Mouse (Mus musculus) midbrain, embryonic 14.5 days (tissue): Measurements from ENCODE around the gene Gnao1. TPM values are rescaled to one million over a fixed set of nuclear protein-coding genes. Genes with fewer than 3 reads are reported as not detected.

Source experiments
- ATAC-seq: fragments of 200-750 bp; cut with Nextera tagmentation; 2 replicates; pipeline ENCODE4 v1.8.0; 2017; ENCODE audit warnings: moderate number of reproducible peaks, moderate library complexity; ENCODE audit not compliant: low FRiP score, low TSS enrichment
- DNase-seq: peaks from one replicate; pipeline ENCODE4 v3.0.0-alpha.2; 2015
- H3K27ac ChIP-seq: fragments of 300-500 bp; sonication (generic); replicated peaks from 2 replicates; pipeline ENCODE4 v1.5.1; 2014; ENCODE audit warnings: mild to moderate bottlenecking, low read depth, low read length, moderate library complexity
- H3K27me3 ChIP-seq: fragments of 300-500 bp; sonication (generic); 2 replicates; pipeline ENCODE4 v1.6.1; 2014; ENCODE audit warnings: low read length, control low read depth, mixed read lengths; ENCODE audit not compliant: control insufficient read depth, insufficient read depth
- H3K36me3 ChIP-seq: fragments of 300-500 bp; sonication (generic); 2 replicates; pipeline ENCODE4 v1.6.1; 2014; ENCODE audit warnings: low read length, control low read depth; ENCODE audit not compliant: control insufficient read depth, insufficient read depth
- H3K4me1 ChIP-seq: fragments of 300-500 bp; sonication (generic); 2 replicates; pipeline ENCODE4 v1.6.1; 2014; ENCODE audit warnings: mild to moderate bottlenecking, antibody characterized with exemption, low read length, control low read depth; ENCODE audit not compliant: control insufficient read depth, insufficient read depth
- H3K4me2 ChIP-seq: fragments of 300-500 bp; sonication (generic); 2 replicates; pipeline ENCODE4 v1.6.1; 2014; ENCODE audit warnings: mild to moderate bottlenecking, low read length, moderate library complexity
- H3K4me3 ChIP-seq: fragments of 300-500 bp; sonication (generic); replicated peaks from 2 replicates; pipeline ENCODE4 v1.5.1; 2014; ENCODE audit warnings: low read depth, low read length
- H3K9ac ChIP-seq: fragments of 300-500 bp; sonication (generic); replicated peaks from 2 replicates; pipeline ENCODE4 v1.6.1; 2014; ENCODE audit warnings: mild to moderate bottlenecking, low read length, moderate library complexity
- H3K9me3 ChIP-seq: fragments of 300-500 bp; sonication (generic); 2 replicates; pipeline ENCODE4 v1.6.1; 2016; ENCODE audit warnings: low read length, control low read depth, mixed read lengths; ENCODE audit not compliant: control insufficient read depth
- WGBS: fragments of 180-500 bp; shearing (Covaris S2); extraction: QIAGEN DNeasy Blood & Tissue Kit; methylation state at CpG from one replicate; pipeline ENCODE4 v1.1.7; 2014; 5-methylcytosine and 5-hydroxymethylcytosine counted together
- polyA plus RNA-seq: library from polyadenylated mRNA; unstranded; fragments of >200 nt; fragmentation: Nextera tagmentation; extraction: Ambion mirVana; gene quantifications from 2 replicates; pipeline ENCODE4 v1.2.1, GENCODE M21; 2014

The Gnao1 gene
- polyA plus RNA-seq, 1 experiment from 2014 or later: 179 TPM

DNA sequence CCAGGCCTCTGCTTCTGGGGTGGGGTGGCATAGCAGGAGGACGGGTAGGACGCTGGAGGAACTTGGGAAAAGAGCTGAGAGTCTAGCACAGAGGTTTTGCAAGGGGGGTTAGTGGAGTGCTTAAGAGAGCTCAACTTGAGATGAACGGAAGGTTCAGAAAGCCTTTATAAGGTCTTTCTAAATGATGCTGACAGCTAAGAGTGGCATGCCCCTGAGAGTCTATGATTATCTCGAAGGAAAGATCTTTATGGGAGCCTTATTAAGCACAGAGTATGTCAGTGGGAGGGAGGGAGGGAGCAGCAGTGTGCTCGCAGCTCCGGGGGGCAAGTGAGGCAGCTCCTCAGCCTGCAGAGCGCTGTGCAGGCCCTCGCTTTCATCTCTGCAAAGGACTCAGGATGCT, 29.3 kb downstream of the Gnao1 start:
- 20% methylated on average over 8 of the region's 8 CpGs for WGBS
- no peak overlapping the region for H3K4me2 ChIP-seq
- no peaks in the 10 kb centered on the region for H3K9me3 ChIP-seq
- H3K4me1 ChIP-seq: peaks cover 63% of the 10 kb centered on the region
- H3K36me3 ChIP-seq: 0 out of 2 replicates have a peak, but pooled peaks cover 3% of the 10 kb centered on the region
- DNase-seq: no peak
- no peak overlapping the region for H3K27ac ChIP-seq
- H3K9ac ChIP-seq: no peak overlapping the region
- H3K27me3 ChIP-seq: no peaks in the 10 kb centered on the region
- H3K4me3 ChIP-seq: no peak overlapping the region
- ATAC-seq: no peak

DNA sequence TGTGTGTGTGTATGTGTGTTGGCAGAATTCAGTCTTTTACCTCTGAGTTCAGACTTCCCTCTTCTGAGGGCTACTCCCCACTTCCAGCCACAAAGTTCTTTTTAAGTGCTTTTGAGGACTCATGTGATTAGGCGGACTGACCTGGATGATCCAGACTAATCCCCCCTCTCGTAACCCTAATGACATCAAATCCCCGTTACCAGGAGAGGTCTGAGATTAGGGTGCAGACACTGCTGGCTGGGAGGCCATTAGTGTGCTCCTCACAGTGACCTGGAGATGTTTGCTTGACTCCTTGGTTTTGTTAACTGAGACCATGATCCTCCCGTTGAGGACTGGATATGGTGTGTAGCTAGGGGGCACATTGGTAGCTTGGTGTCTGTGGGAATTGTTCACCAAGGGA, 30.7 kb downstream of the Gnao1 start:
- 39% methylated on average over 4 of the region's 4 CpGs for WGBS
- Histone ChIP-seq H3K36me3 (0 out of 2 replicates have a peak, but pooled peaks cover 3% of the 10 kb centered on the region), H3K4me2 (peak overlapping the region; percentile 10; the same call in 1 of the 2 replicates), H3K4me3 (no peak overlapping the region), H3K27ac (0 out of 2 replicates have a peak overlapping the region, but pooled peaks have one; percentile 2), H3K9ac (no peak overlapping the region), H3K4me1 (peaks cover 55% of the 10 kb centered on the region), H3K27me3 (no peaks in the 10 kb centered on the region), H3K9me3 (no peaks in the 10 kb centered on the region)
- DNase-seq: no peak
- no peak for ATAC-seq

DNA sequence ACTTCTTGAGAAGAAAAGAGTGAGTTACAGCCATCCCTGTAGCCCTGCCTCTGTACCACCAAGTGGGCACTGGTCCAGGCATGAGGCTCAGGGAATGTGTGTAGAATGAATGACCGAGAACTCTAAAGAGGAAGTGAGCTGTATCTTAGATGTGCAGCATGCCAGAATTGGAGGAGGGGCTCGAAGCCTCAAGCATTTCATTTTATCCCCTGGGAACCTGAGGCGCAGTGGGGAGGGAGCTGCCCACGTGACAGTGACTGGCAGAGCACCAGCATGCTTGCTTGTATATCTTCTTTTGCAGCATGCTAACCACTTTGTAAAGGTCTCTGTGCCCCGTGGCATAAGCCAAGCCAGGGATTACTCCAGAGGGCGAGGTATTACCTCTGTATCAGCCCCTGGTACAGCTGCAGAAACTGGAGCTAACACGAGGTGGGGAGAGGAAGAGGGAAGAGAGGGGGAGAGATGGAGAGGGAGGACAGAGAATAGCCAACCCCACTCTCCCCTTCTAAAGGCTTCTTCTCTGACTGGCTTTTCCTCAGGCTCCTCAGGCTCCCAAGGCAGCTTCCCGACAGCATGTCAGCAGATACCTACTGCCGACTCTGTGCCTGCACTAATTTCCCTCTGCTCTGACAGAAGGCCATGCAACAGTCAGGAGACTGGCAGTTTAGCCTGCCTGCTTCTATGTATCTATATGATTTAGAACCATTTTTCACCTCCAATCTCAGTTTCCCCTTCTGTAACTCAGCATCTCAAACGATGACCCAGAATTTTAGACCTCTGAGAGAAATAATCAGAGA, 31.4 kb downstream of the Gnao1 start:
- H3K4me2 ChIP-seq: peak overlapping the region; percentile 10; the same call in 1 of the 2 replicates
- H3K27me3 ChIP-seq: no peaks in the 10 kb centered on the region
- H3K9ac ChIP-seq: 0 out of 2 replicates have a peak overlapping the region, but pooled peaks have one; percentile 20
- 0 out of 2 replicates have a peak, but pooled peaks cover 3% of the 10 kb centered on the region for H3K36me3 ChIP-seq
- H3K4me1 ChIP-seq: peaks cover 48% of the 10 kb centered on the region
- peak; percentile 78 for DNase-seq
- H3K9me3 ChIP-seq: no peaks in the 10 kb centered on the region
- peak; percentile 55; the same call in 1 of the 2 replicates for ATAC-seq
- 26% methylated on average over 10 of the region's 10 CpGs for WGBS
- no peak overlapping the region for H3K4me3 ChIP-seq
- peak overlapping the region; percentile 49 for H3K27ac ChIP-seq

GRCm38 (mm10) chr8:93842574-93842973, 32.8 kb downstream of the Gnao1 start:
- Histone ChIP-seq H3K27me3 (no peaks in the 10 kb centered on the region), H3K4me1 (peaks cover 45% of the 10 kb centered on the region), H3K36me3 (0 out of 2 replicates have a peak, but pooled peaks cover 3% of the 10 kb centered on the region), H3K9ac (no peak overlapping the region), H3K4me3 (no peak overlapping the region), H3K27ac (no peak overlapping the region), H3K9me3 (no peaks in the 10 kb centered on the region), H3K4me2 (no peak overlapping the region)
- DNase-seq (no peak), ATAC-seq (no peak)
- WGBS: 87% methylated on average over 4 of the region's 4 CpGs

DNA sequence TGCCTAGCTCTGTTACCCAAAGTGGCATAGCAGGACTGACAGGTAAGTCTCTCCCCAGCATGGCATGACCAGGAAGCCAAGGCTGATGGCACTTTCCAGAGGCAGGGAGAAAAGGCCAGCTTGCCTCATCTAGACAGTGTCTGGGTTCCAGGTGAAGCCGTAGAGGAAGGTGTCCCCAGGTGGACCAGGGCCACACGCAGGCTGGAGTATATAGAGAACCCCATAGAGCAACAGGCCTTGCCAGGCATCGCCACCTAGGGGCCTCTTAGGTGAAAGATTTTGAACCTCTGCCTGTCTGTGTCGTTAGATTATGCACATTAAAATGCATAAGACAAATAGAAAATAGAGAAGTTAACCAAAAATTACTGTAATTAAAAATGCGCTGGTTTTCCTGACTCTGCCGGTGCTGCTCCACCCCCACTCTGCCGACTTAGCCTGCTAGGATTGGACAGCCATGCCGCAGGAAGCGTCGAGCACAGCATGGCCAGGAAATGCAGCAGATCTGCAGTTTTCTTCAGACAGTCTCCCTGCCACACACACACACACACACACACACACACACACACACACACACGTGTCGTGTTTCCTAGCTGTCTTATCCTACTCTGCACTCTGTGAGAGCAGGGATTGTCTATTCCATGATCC, 34.2 kb downstream of the Gnao1 start:
- H3K9ac ChIP-seq: no peak overlapping the region
- H3K4me1 ChIP-seq: peaks cover 38% of the 10 kb centered on the region
- H3K4me3 ChIP-seq: no peak overlapping the region
- no peak overlapping the region for H3K27ac ChIP-seq
- 44% methylated on average over 12 of the region's 12 CpGs for WGBS
- no peaks in the 10 kb centered on the region for H3K27me3 ChIP-seq
- 0 out of 2 replicates have a peak, but pooled peaks cover 3% of the 10 kb centered on the region for H3K36me3 ChIP-seq
- no peak overlapping the region for H3K4me2 ChIP-seq
- no peaks in the 10 kb centered on the region for H3K9me3 ChIP-seq
- DNase-seq: peak; percentile 35
- no peak for ATAC-seq

DNA sequence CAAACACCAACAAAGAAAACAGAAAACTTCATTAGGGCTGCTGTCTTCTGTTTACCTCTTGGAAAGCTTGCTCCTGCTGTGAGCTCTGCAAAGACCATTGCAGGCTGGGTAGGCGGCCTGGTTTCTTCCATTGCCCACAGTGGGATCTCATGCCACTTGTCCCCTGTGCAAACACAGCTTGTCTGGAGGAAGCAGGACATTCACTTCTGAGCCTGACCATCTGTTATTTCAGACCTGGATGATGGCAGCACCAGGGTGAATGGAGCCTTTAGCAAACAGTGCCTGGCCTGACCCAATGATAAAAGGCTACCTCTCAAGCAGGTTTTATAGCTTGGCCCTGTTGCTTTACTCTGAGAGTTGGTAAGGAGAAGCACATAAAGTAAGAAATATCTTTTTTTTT, 35.4 kb downstream of the Gnao1 start:
- no peak overlapping the region for H3K4me3 ChIP-seq
- H3K9me3 ChIP-seq: no peaks in the 10 kb centered on the region
- H3K9ac ChIP-seq: no peak overlapping the region
- H3K27me3 ChIP-seq: no peaks in the 10 kb centered on the region
- no peak overlapping the region for H3K27ac ChIP-seq
- no peak overlapping the region for H3K4me2 ChIP-seq
- DNase-seq: no peak
- no peaks in the 10 kb centered on the region for H3K36me3 ChIP-seq
- no peak for ATAC-seq
- WGBS: 78% methylated on average over 1 of the region's 1 CpGs
- peaks cover 27% of the 10 kb centered on the region for H3K4me1 ChIP-seq

- Histone ChIP-seq H3K9me3 (no peaks in the 10 kb centered on the region), H3K27me3 (no peaks in the 10 kb centered on the region), H3K27ac (no peak overlapping the region), H3K4me2 (no peak overlapping the region), H3K9ac (no peak overlapping the region), H3K36me3 (no peaks in the 10 kb centered on the region), H3K4me3 (no peak overlapping the region), H3K4me1 (peaks cover 9% of the 10 kb centered on the region)
- ATAC-seq: no peak
- 86% methylated on average over 11 of the region's 11 CpGs for WGBS
- no peak for DNase-seq
These were observed 42.4 kb downstream of the Gnao1 start for GRCm38 (mm10) chr8:93852087-93852645.

DNA sequence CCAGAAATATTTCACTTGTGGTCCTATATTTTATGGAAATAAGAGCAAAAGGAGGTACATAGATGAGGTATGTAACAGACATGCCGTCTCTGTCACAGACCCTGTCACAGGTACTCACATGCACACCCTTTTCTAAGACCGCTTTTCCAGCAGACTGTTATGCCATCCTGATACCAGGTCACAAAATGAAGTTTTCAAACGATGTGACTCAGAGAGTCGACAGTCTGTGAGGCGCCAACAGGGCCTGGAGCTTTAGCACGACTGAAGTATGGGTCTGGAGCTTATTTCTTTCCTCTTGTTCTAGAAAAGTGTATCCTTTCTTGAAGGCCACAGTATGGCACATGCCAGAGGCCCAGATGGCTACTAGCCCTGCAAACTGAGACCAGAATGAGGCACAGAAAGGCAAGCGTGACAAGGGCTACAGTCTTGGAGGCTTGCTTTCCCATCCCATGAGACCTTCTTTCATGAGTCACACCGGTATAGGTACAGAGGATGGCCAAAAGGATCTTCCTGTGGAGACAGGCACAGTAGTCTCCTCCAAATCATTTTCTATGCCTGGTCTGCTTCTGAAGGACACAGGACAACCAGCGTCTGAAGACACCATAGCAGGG, 43.2 kb downstream of the Gnao1 start:
- Histone ChIP-seq H3K4me3 (no peak overlapping the region), H3K9ac (no peak overlapping the region), H3K9me3 (no peaks in the 10 kb centered on the region), H3K27me3 (no peaks in the 10 kb centered on the region), H3K27ac (no peak overlapping the region), H3K4me1 (peaks cover 9% of the 10 kb centered on the region), H3K36me3 (no peaks in the 10 kb centered on the region), H3K4me2 (no peak overlapping the region)
- no peak for DNase-seq
- ATAC-seq: no peak
- WGBS: 87% methylated on average over 9 of the region's 9 CpGs
